Mouse (Mus musculus) thymus, adult 2 months (tissue): ENCODE measurements at regions not wholly inside any gene's neighbourhood (a gene's known extent, or its start where the extent isn't known, plus 50 kb on each side); places are given as distances from the start of the nearest gene placed in this dataset.

Experiments
- CTCF ChIP-seq: fragments of 200-500 bp; IDR thresholded peaks from 2 replicates; pipeline ENCODE4 v1.5.1; 2012; ENCODE audit warnings: mild to moderate bottlenecking, control low read depth, low read length, moderate library complexity, borderline replicate concordance; ENCODE audit not compliant: control insufficient read depth, poor library complexity, insufficient read depth; ENCODE audit errors: extremely low read depth
- POLR2A ChIP-seq: fragments of 200-500 bp; IDR thresholded peaks from 2 replicates; pipeline ENCODE4 v1.6.1; 2012; ENCODE audit warnings: mild to moderate bottlenecking, low read length, control low read depth, moderate library complexity; ENCODE audit not compliant: control insufficient read depth, poor library complexity, insufficient read depth; ENCODE audit errors: extremely low read depth

DNA sequence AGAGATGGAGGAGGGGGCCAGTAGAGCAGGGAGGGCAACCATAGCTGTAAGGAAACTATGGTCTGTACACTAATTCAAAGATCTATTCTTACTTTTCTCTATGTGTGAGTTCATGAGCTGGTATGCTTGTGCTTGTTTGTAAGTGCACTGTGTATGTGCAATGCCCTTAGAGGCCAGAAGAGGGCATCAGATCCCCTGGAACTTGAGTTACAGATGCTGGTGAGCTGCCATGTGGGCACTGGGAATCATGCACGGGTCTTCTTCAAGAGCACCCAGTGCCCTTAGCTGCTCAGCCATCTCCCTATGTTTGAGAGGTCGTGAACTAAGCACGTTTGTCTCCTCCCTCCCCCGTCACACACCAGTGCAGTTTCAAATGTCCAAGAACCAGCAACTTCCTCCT is 68.9 kb downstream of the Tbx3 start:
- TF ChIP-seq POLR2A (no peak), CTCF (no peak)
